Mouse (Mus musculus) thymus, adult 2 months (tissue): ENCODE data around the gene Cyp2b19.

Experiments used
- CTCF ChIP-seq: fragments of 200-500 bp; IDR thresholded peaks from 2 replicates; pipeline ENCODE4 v1.5.1; 2012; ENCODE audit warnings: mild to moderate bottlenecking, control low read depth, low read length, moderate library complexity, borderline replicate concordance; ENCODE audit not compliant: control insufficient read depth, poor library complexity, insufficient read depth; ENCODE audit errors: extremely low read depth
- POLR2A ChIP-seq: fragments of 200-500 bp; IDR thresholded peaks from 2 replicates; pipeline ENCODE4 v1.6.1; 2012; ENCODE audit warnings: mild to moderate bottlenecking, low read length, control low read depth, moderate library complexity; ENCODE audit not compliant: control insufficient read depth, poor library complexity, insufficient read depth; ENCODE audit errors: extremely low read depth

DNA sequence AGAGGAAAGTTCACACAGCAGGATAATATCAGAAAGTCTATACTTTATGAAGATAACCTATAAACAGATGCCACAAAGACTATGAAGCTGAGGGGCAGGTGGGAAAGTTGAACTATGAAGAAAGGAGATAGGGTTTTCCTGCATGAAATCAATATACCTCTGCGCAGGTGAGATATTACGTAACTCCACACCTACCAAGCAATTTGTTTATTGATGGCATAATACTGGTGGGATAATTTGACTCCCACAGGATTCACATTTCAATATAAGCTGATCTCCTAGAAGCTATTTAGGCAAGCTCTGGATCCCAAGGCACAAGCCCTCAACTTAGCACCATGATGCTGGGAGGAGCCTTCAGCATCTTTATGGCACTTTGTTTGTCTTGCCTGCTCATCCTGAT is 51.6 kb downstream of the Cyp2b19 start, which contains the start of gene Cyp2g1:
- no peak for TF ChIP-seq CTCF
- TF ChIP-seq POLR2A: no peak
